Mouse (Mus musculus): ENCODE measurements around the gene Pnpla2. TPM values are rescaled to one million over a fixed set of nuclear protein-coding genes. Genes with fewer than 3 reads are reported as not detected.
A peak's percentile ranks its signal among the peaks of the same experiment; 100 is the strongest.

Gene Pnpla2
- polyA plus RNA-seq, 1 experiment from 2014 or later = 68.0 TPM

DNA sequence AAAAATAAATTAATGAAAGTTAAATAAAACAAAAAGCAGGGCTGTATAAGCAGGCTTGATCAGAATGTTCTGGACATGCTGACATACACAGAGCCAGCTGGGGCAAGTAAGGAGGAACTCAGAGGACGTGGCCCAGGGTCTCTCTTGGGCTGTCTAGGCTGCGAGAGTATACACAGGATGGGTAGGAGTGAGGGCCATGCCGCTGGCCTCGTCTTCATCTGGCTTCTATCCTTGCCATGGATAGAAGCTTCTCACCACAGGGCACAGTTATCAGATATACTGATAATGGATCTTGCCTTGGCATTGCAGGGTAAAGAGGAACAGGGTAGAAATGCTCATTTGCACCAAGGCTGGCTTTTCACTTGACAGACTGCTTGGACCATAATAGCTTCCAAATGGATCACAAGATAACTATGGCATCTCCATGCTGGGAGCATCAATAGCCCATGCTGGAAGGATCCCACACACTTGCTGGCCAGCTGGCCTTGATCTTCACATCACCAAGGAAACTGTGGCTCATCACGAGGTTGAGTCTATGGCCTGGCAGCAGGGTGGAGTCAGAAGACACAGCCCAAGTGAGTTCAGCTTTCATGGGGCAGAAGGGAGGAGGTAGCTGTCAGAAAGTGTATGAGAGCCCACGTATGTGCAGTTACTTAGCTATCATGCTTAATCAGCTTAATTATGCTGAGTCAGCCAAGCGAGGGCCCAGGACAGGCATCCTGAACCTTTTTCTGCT is 47.0 kb downstream of the Pnpla2 start:
- TF ChIP-seq CTCF (IDR thresholded peaks at IDR 0.05; ENCODE audit: low read depth) = no peak
- Histone ChIP-seq H3K4me1 (replicated peaks; ENCODE audit: insufficient read depth, low read length) (no peaks in the 10 kb centered on the region), H3K9ac (ENCODE audit: low read depth, low read length) (no peak overlapping the region), H3K4me3 (replicated peaks; ENCODE audit: low read depth, low read length) (no peak overlapping the region), H3K9me3 (replicated peaks; ENCODE audit: low read length) (no peaks in the 10 kb centered on the region), H3K27ac (no peak overlapping the region), H3K27me3 (ENCODE audit: insufficient read depth, low read length) (no peaks in the 10 kb centered on the region), H3K36me3 (ENCODE audit: insufficient read depth, low read length) (no peaks in the 10 kb centered on the region), H3K4me2 (ENCODE audit: low read length) (no peak overlapping the region)
- ATAC-seq (replicated peaks; ENCODE audit: low FRiP score, low read depth) = no peak
- 78% methylated on average over 7 of the region's 7 CpGs for WGBS
- DNase-seq (ENCODE audit: low spot score) = no peak

GRCm38 (mm10) chr7:141502556-141502905 is 47.5 kb downstream of the Pnpla2 start:
- H3K27me3 ChIP-seq (ENCODE audit: insufficient read depth, low read length) = no peaks in the 10 kb centered on the region
- no peak for TF ChIP-seq CTCF (IDR thresholded peaks at IDR 0.05; ENCODE audit: low read depth)
- ATAC-seq (replicated peaks; ENCODE audit: low FRiP score, low read depth) = no peak
- 89% methylated on average over 5 of the region's 5 CpGs for WGBS
- H3K9me3 ChIP-seq (replicated peaks; ENCODE audit: low read length) = no peaks in the 10 kb centered on the region
- no peaks in the 10 kb centered on the region for H3K36me3 ChIP-seq (ENCODE audit: insufficient read depth, low read length)
- H3K4me3 ChIP-seq (replicated peaks; ENCODE audit: low read depth, low read length) = no peak overlapping the region
- H3K9ac ChIP-seq (ENCODE audit: low read depth, low read length) = no peak overlapping the region
- H3K27ac ChIP-seq = no peak overlapping the region
- no peak overlapping the region for H3K4me2 ChIP-seq (ENCODE audit: low read length)
- no peak for DNase-seq (ENCODE audit: low spot score)
- no peaks in the 10 kb centered on the region for H3K4me1 ChIP-seq (replicated peaks; ENCODE audit: insufficient read depth, low read length)

DNA sequence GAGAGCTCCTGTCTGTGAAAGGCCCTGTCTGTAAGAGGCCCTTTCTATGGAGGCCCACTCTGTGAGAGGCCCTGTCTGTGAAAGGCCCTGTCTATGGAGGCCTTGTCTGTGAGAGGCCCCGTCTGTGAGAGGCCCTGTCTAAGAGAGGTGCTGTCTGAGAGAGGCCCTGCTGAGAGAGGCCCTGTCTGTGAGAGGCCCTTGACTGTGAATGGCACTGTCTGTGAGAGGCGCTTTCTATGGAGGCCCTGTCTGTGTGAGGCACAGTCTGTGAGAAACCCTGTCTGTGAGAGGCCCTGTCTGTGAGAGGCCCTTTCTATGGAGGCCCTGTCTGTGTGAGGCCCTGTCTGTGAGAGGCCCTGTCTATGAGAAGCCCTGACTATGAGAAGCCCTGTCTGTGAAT is 51.3 kb downstream of the Pnpla2 start:
- Histone ChIP-seq H3K4me2 (ENCODE audit: low read length) (no peak overlapping the region), H3K9ac (ENCODE audit: low read depth, low read length) (no peak overlapping the region), H3K4me1 (replicated peaks; ENCODE audit: insufficient read depth, low read length) (no peaks in the 10 kb centered on the region), H3K4me3 (replicated peaks; ENCODE audit: low read depth, low read length) (no peak overlapping the region), H3K27me3 (ENCODE audit: insufficient read depth, low read length) (no peaks in the 10 kb centered on the region), H3K36me3 (ENCODE audit: insufficient read depth, low read length) (peaks cover 4% of the 10 kb centered on the region; the same call in 1 of the 2 replicates), H3K27ac (no peak overlapping the region), H3K9me3 (replicated peaks; ENCODE audit: low read length) (no peaks in the 10 kb centered on the region)
- WGBS = 80% methylated on average over 2 of the region's 2 CpGs
- no peak for ATAC-seq (replicated peaks; ENCODE audit: low FRiP score, low read depth)
- no peak for TF ChIP-seq CTCF (IDR thresholded peaks at IDR 0.05; ENCODE audit: low read depth)
- DNase-seq (ENCODE audit: low spot score) = no peak

DNA sequence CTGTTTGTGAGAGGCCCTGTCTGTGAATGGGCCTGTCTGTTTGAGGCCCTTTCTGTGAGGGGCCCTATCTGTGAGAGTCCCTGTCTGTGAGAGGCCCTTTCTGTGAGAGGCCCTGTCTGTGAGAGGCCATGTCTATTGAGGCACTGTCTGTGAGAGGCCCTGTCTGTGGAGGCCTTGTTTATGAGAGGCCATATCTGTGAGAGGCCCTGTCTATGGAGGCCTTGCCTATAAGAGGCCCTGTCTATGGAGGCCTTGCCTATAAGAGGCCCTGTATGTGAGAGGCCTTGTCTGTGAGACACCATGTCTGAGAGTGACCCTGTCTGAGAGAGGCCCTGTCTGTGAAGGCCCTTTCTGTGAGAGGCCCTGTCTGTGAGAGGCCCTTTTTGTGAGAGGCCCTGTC is 53.2 kb downstream of the Pnpla2 start:
- Histone ChIP-seq H3K4me3 (replicated peaks; ENCODE audit: low read depth, low read length) (no peak overlapping the region), H3K9me3 (replicated peaks; ENCODE audit: low read length) (no peaks in the 10 kb centered on the region), H3K4me2 (ENCODE audit: low read length) (no peak overlapping the region), H3K9ac (ENCODE audit: low read depth, low read length) (0 out of 2 replicates have a peak overlapping the region, but pooled peaks have one; percentile 1), H3K27me3 (ENCODE audit: insufficient read depth, low read length) (no peaks in the 10 kb centered on the region), H3K4me1 (replicated peaks; ENCODE audit: insufficient read depth, low read length) (no peaks in the 10 kb centered on the region), H3K27ac (no peak overlapping the region), H3K36me3 (ENCODE audit: insufficient read depth, low read length) (peaks cover 4% of the 10 kb centered on the region; the same call in 1 of the 2 replicates)
- TF ChIP-seq CTCF (IDR thresholded peaks at IDR 0.05; ENCODE audit: low read depth) = no peak
- DNase-seq (ENCODE audit: low spot score) (no peak), ATAC-seq (replicated peaks; ENCODE audit: low FRiP score, low read depth) (no peak)

GRCm38 (mm10) chr7:141510196-141510595 is 55.2 kb downstream of the Pnpla2 start:
- WGBS = 93% methylated on average over 5 of the region's 5 CpGs
- no peak for TF ChIP-seq CTCF (IDR thresholded peaks at IDR 0.05; ENCODE audit: low read depth)
- Histone ChIP-seq H3K27ac (no peak overlapping the region), H3K9ac (ENCODE audit: low read depth, low read length) (no peak overlapping the region), H3K4me2 (ENCODE audit: low read length) (no peak overlapping the region), H3K27me3 (ENCODE audit: insufficient read depth, low read length) (no peaks in the 10 kb centered on the region), H3K4me3 (replicated peaks; ENCODE audit: low read depth, low read length) (no peak overlapping the region), H3K4me1 (replicated peaks; ENCODE audit: insufficient read depth, low read length) (no peaks in the 10 kb centered on the region), H3K36me3 (ENCODE audit: insufficient read depth, low read length) (peaks cover 6% of the 10 kb centered on the region; the same call in 1 of the 2 replicates), H3K9me3 (replicated peaks; ENCODE audit: low read length) (no peaks in the 10 kb centered on the region)
- DNase-seq (ENCODE audit: low spot score) (no peak), ATAC-seq (replicated peaks; ENCODE audit: low FRiP score, low read depth) (no peak)

Other genes with a start within 250 kb of the Pnpla2 start
- 2.6 and 2.9 TPM in 2 replicates for gene Lmntd2, start 241.1 kb upstream of the Pnpla2 start, polyA plus RNA-seq (2015; fragmentation: Nextera tagmentation; extraction: Ambion mirVana)
- gene Rassf7, start 239.3 kb upstream of the Pnpla2 start, polyA plus RNA-seq (2015; fragmentation: Nextera tagmentation; extraction: Ambion mirVana) = 61.5 and 62.5 TPM in 2 replicates
- 37.2 and 39.8 TPM in 2 replicates for gene Phrf1, start 226.4 kb upstream of the Pnpla2 start, polyA plus RNA-seq (2015; fragmentation: Nextera tagmentation; extraction: Ambion mirVana)
- 14.5 and 21.1 TPM in 2 replicates for gene Irf7, start 188.7 kb upstream of the Pnpla2 start, polyA plus RNA-seq (2015; fragmentation: Nextera tagmentation; extraction: Ambion mirVana)
- gene Cdhr5, start 178.4 kb upstream of the Pnpla2 start, polyA plus RNA-seq (2015; fragmentation: Nextera tagmentation; extraction: Ambion mirVana) = 40.1 and 41.2 TPM in 2 replicates
- 35.1 and 37.9 TPM in 2 replicates for gene Sct, start 176.1 kb upstream of the Pnpla2 start, polyA plus RNA-seq (2015; fragmentation: Nextera tagmentation; extraction: Ambion mirVana)
- gene Drd4, start 163.2 kb upstream of the Pnpla2 start, polyA plus RNA-seq (2015; fragmentation: Nextera tagmentation; extraction: Ambion mirVana) = 1.8 and 2.2 TPM in 2 replicates
- 64.1 and 64.2 TPM in 2 replicates for gene Deaf1, start 127.5 kb upstream of the Pnpla2 start, polyA plus RNA-seq (2015; fragmentation: Nextera tagmentation; extraction: Ambion mirVana)
- gene Tmem80, start 127.5 kb upstream of the Pnpla2 start, polyA plus RNA-seq (2015; fragmentation: Nextera tagmentation; extraction: Ambion mirVana) = 40.5 and 45.3 TPM in 2 replicates
- 76.5 and 77.1 TPM in 2 replicates for gene Eps8l2, start 116.3 kb upstream of the Pnpla2 start, polyA plus RNA-seq (2015; fragmentation: Nextera tagmentation; extraction: Ambion mirVana)
- gene Taldo1, start 63.0 kb upstream of the Pnpla2 start, polyA plus RNA-seq (2015; fragmentation: Nextera tagmentation; extraction: Ambion mirVana) = 420 and 440 TPM in 2 replicates
- gene Gatd1, start 41.1 kb upstream of the Pnpla2 start, polyA plus RNA-seq (2015; fragmentation: Nextera tagmentation; extraction: Ambion mirVana) = 50.0 and 52.0 TPM in 2 replicates
- gene Cend1, start 25.7 kb upstream of the Pnpla2 start, polyA plus RNA-seq (2015; fragmentation: Nextera tagmentation; extraction: Ambion mirVana) = 2.2 and 2.3 TPM in 2 replicates
- gene Slc25a22, start 17.3 kb upstream of the Pnpla2 start, polyA plus RNA-seq (2015; fragmentation: Nextera tagmentation; extraction: Ambion mirVana) = 15.8 and 17.3 TPM in 2 replicates
- gene Pidd1, start 11.2 kb upstream of the Pnpla2 start, polyA plus RNA-seq (2015; fragmentation: Nextera tagmentation; extraction: Ambion mirVana) = 3.6 and 5.1 TPM in 2 replicates
- 1,479 and 1,595 TPM in 2 replicates for gene Rplp2, start 7.8 kb upstream of the Pnpla2 start, polyA plus RNA-seq (2015; fragmentation: Nextera tagmentation; extraction: Ambion mirVana)
- gene Cracr2b, start 5.9 kb downstream of the Pnpla2 start, polyA plus RNA-seq (2015; fragmentation: Nextera tagmentation; extraction: Ambion mirVana) = 16.1 and 20.5 TPM in 2 replicates
- 36.1 and 37.2 TPM in 2 replicates for gene Cd151, start 12.2 kb downstream of the Pnpla2 start, polyA plus RNA-seq (2015; fragmentation: Nextera tagmentation; extraction: Ambion mirVana)
- gene Polr2l, start 19.9 kb downstream of the Pnpla2 start, polyA plus RNA-seq (2015; fragmentation: Nextera tagmentation; extraction: Ambion mirVana) = 68.5 and 72.2 TPM in 2 replicates
- gene Tspan4, start 20.0 kb downstream of the Pnpla2 start, polyA plus RNA-seq (2015; fragmentation: Nextera tagmentation; extraction: Ambion mirVana) = 109 and 115 TPM in 2 replicates
- gene Chid1, start 84.7 kb downstream of the Pnpla2 start, polyA plus RNA-seq (2015; fragmentation: Nextera tagmentation; extraction: Ambion mirVana) = 30.0 and 33.7 TPM in 2 replicates
- gene Ap2a2, start 107.0 kb downstream of the Pnpla2 start, polyA plus RNA-seq (2015; fragmentation: Nextera tagmentation; extraction: Ambion mirVana) = 56.0 and 64.8 TPM in 2 replicates
- gene Muc6, start 200.1 kb downstream of the Pnpla2 start, polyA plus RNA-seq (2015; fragmentation: Nextera tagmentation; extraction: Ambion mirVana) = 0.05 and 0.09 TPM in 2 replicates
- gene Muc2, start 235.1 kb downstream of the Pnpla2 start, polyA plus RNA-seq (2015; fragmentation: Nextera tagmentation; extraction: Ambion mirVana) = 0.08 and 0.14 TPM in 2 replicates

Data from kidney, postnatal 0 days (tissue).